ENCODE assay signal across 25 mouse cellular contexts in the genomic region with DNA sequence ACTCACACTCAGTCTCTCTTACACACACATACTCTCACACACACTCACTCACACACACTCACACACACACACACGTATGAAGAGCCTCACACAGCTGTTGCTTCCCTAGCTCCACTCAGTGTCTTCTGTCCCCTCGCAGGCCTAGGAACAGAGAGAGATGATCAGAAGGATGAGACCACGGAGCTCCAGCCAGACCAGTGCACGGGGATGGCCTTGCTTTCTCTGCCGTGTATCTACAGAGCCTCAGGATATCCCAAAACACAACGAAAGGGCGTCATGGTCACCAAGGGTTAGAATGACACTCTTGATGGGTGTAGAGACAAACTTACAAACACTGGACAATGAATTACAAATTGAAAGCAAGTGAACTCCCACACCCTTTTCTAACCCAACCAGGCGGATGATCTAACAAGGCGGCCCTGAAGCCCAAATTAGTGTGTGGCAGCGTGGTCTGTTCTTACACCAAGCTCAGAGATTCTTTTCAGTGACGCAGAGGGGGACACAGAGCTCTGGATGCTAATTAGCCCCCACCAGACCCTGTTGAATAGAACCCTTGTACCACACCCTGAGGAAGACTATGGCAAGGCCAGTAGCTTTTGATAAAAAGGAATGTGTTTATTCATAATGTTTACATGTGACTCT.
DNase-seq lines count a peak whose midpoint lies in the region; ATAC-seq lines count a peak whose summit lies in the region.
"Had no signal": no experiment of that assay in that cellular context is flagged by ENCODE, and none has a peak within 500 bp of the region (broad histone marks: within the 10 kb centered on the region; RNA-seq: fewer than 3 reads in every experiment).

No protein-coding gene starts in this region.

- H3K9me3 ChIP-seq in forebrain, embryonic 13.5 days (replicated peaks), result no peaks in the 10 kb centered on the region
- H3K9me3 ChIP-seq in forebrain, embryonic 16.5 days (ENCODE audit: control insufficient read depth, low read length), result no peaks in the 10 kb centered on the region
- H3K9me3 ChIP-seq in midbrain, embryonic 13.5 days, result no peaks in the 10 kb centered on the region
- H3K9me3 ChIP-seq: embryonic facial prominence, embryonic 15.5 days; heart, embryonic 10.5 days; hindbrain, embryonic 12.5 days had no signal

- no peaks in the 10 kb centered on the region for H3K36me3 ChIP-seq in forebrain, embryonic 13.5 days (ENCODE audit: poor library complexity, severe bottlenecking)
- H3K36me3 ChIP-seq in forebrain, embryonic 16.5 days (ENCODE audit: control insufficient read depth, insufficient read depth), result no peaks in the 10 kb centered on the region
- H3K36me3 ChIP-seq in midbrain, embryonic 13.5 days, result no peaks in the 10 kb centered on the region
- H3K36me3 ChIP-seq: embryonic facial prominence, embryonic 15.5 days; G1E; heart, embryonic 10.5 days; hindbrain, embryonic 12.5 days had no signal

- H3K9ac ChIP-seq in forebrain, embryonic 13.5 days, result no peak overlapping the region
- no peak overlapping the region for H3K9ac ChIP-seq in forebrain, embryonic 16.5 days (replicated peaks; ENCODE audit: low read depth, low read length)
- H3K9ac ChIP-seq in midbrain, embryonic 13.5 days (replicated peaks), result no peak overlapping the region
- H3K9ac ChIP-seq: embryonic facial prominence, embryonic 15.5 days; hindbrain, embryonic 12.5 days had no signal

- no peaks in the 10 kb centered on the region for H3K27me3 ChIP-seq in forebrain, embryonic 13.5 days
- no peaks in the 10 kb centered on the region for H3K27me3 ChIP-seq in forebrain, embryonic 16.5 days (replicated peaks; ENCODE audit: control insufficient read depth, insufficient read depth, low read length)
- H3K27me3 ChIP-seq in midbrain, embryonic 13.5 days, result no peaks in the 10 kb centered on the region
- H3K27me3 ChIP-seq: embryonic facial prominence, embryonic 15.5 days had no signal

- WGBS in forebrain, embryonic 13.5 days, result 26% methylated on average over 11 of the region's 11 CpGs
- 31% methylated on average over 11 of the region's 11 CpGs for WGBS in forebrain, embryonic 16.5 days
- WGBS in midbrain, embryonic 13.5 days, result 73% methylated on average over 11 of the region's 11 CpGs

- peaks cover 16% of the 10 kb centered on the region for H3K4me1 ChIP-seq in forebrain, embryonic 13.5 days
- H3K4me1 ChIP-seq in forebrain, embryonic 16.5 days (replicated peaks; ENCODE audit: control insufficient read depth, insufficient read depth, low read length), result 0 out of 2 replicates have a peak, but pooled peaks cover 2% of the 10 kb centered on the region
- 0 out of 2 replicates have a peak, but pooled peaks cover 3% of the 10 kb centered on the region for H3K4me1 ChIP-seq in midbrain, embryonic 13.5 days (replicated peaks)
- H3K4me1 ChIP-seq: embryonic facial prominence, embryonic 15.5 days; heart, embryonic 10.5 days had no signal

- H3K27ac ChIP-seq in forebrain, embryonic 13.5 days, result no peak overlapping the region
- H3K27ac ChIP-seq in forebrain, embryonic 16.5 days (ENCODE audit: low read length), result no peak overlapping the region
- H3K27ac ChIP-seq in midbrain, embryonic 13.5 days, result no peak overlapping the region
- H3K27ac ChIP-seq: embryonic facial prominence, embryonic 15.5 days; gastrocnemius, adult 2 months; heart, embryonic 10.5 days; hindbrain, embryonic 12.5 days had no signal

- H3K4me2 ChIP-seq in forebrain, embryonic 13.5 days, result no peak overlapping the region
- H3K4me2 ChIP-seq in forebrain, embryonic 16.5 days (ENCODE audit: low read length), result no peak overlapping the region
- no peak overlapping the region for H3K4me2 ChIP-seq in midbrain, embryonic 13.5 days (replicated peaks)
- H3K4me2 ChIP-seq: embryonic facial prominence, embryonic 15.5 days; hindbrain, embryonic 12.5 days had no signal

- peak; percentile 35 for DNase-seq in embryo, embryonic 10.5 days (ENCODE audit: low spot score)
- no peak for DNase-seq in embryo, embryonic 9.5 days (ENCODE audit: extremely low spot score)
- DNase-seq in Muller cell, postnatal 12 days (ENCODE audit: inconsistent ontology term), result peak; percentile 53
- DNase-seq in retina, postnatal 1 day, result peak; percentile 93
- DNase-seq: adrenal gland, postnatal 14 days; B cell, adult 2 months; cerebellum, adult 18-20 months; cerebellum, adult 9-11 months; cerebellum, postnatal 36 days; gastrocnemius, adult 2 months; gastrocnemius, postnatal 25 days; heart, postnatal 10 days; heart, postnatal 4 days had no signal

- ATAC-seq in forebrain, embryonic 13.5 days, result peak; percentile 43; the same call in 1 of the 2 replicates
- ATAC-seq in forebrain, embryonic 16.5 days, result no peak
- no peak for ATAC-seq in midbrain, embryonic 13.5 days
- ATAC-seq: CD4-positive, CD25-positive, alpha-beta regulatory T cell, adult 4 months; hindbrain, embryonic 16.5 days; inflammation-experienced regulatory T-cells, adult 6 months; intestine, postnatal 0 days had no signal

- no peak overlapping the region for H3K4me3 ChIP-seq in forebrain, embryonic 13.5 days
- H3K4me3 ChIP-seq in forebrain, embryonic 16.5 days (replicated peaks; ENCODE audit: low read length), result no peak overlapping the region
- no peak overlapping the region for H3K4me3 ChIP-seq in midbrain, embryonic 13.5 days (replicated peaks)
- H3K4me3 ChIP-seq: embryonic facial prominence, embryonic 15.5 days; erythroblast, embryonic 14.5 days; gastrocnemius, adult 2 months; heart, embryonic 10.5 days; hindbrain, embryonic 12.5 days had no signal
